ENCODE assay signal across 8 mouse cellular contexts in the genomic region with DNA sequence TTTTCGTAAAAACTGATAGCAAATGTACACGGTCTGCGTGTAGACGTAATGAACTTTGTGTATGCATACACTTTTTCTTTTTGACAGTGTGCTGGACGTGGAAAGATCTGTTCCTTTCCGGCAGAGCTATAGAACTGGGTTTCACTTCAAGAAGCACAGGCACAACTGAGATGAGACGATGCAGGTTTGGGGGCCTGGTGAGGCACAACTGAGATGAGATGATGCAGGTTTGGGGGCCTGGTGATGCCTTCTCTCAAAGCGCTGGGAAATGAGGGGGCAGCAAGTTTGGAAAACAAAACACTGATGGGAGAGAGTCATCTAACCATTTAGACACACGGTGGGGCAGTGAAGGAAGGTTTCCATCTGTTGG. TPM values are rescaled to one million over a fixed set of nuclear protein-coding genes. Genes with fewer than 3 reads are reported as not detected.
A peak's percentile ranks its signal among the peaks of the same experiment; 100 is the strongest.
DNase-seq lines count a peak whose midpoint lies in the region; ATAC-seq and TF ChIP-seq lines count a peak whose summit lies in the region.

No protein-coding gene starts in this region.

- no peak for DNase-seq in heart, postnatal 25 days (ENCODE audit: low spot score)
- DNase-seq in ES-E14 (ENCODE audit: low read depth, low spot score), result no peak
- DNase-seq in hindbrain, embryonic 10.5 days (ENCODE audit: low spot score), result no peak
- no peak for DNase-seq in left cerebral cortex, adult 8-10 months (ENCODE audit: low spot score in 2 of 2)
- DNase-seq in right cerebral cortex, postnatal 25 days, result no peak
- DNase-seq in kidney, postnatal 14 days, result no peak

- H3K4me3 ChIP-seq in heart, embryonic 12.5 days, result peak overlapping the region; percentile 90
- H3K4me3 ChIP-seq in ES-E14 (ENCODE audit: insufficient read depth in 1 of 2, low read depth in 1 of 2, low read length in 2 of 2, poor library complexity in 1 of 2, severe bottlenecking in 1 of 2), result peak overlapping the region; percentile 84 to 91
- peak overlapping the region; percentile 83 for H3K4me3 ChIP-seq in hindbrain, embryonic 10.5 days
- peak overlapping the region; percentile 94 for H3K4me3 ChIP-seq in megakaryocyte, embryonic 14.5 days (replicated peaks)

- no peaks in the 10 kb centered on the region for H3K27me3 ChIP-seq in heart, embryonic 12.5 days (replicated peaks)
- no peaks in the 10 kb centered on the region for H3K27me3 ChIP-seq in hindbrain, embryonic 10.5 days (ENCODE audit: insufficient read depth, poor library complexity, severe bottlenecking)
- H3K27me3 ChIP-seq in megakaryocyte, embryonic 14.5 days (replicated peaks), result no peaks in the 10 kb centered on the region

- no peaks in the 10 kb centered on the region for H3K36me3 ChIP-seq in heart, embryonic 12.5 days
- H3K36me3 ChIP-seq in ES-E14 (ENCODE audit: control insufficient read depth, insufficient read depth, low read length, poor library complexity, severe bottlenecking), result no peaks in the 10 kb centered on the region
- H3K36me3 ChIP-seq in hindbrain, embryonic 10.5 days, result no peaks in the 10 kb centered on the region
- H3K36me3 ChIP-seq in megakaryocyte, embryonic 14.5 days (replicated peaks; ENCODE audit: low read length), result no peaks in the 10 kb centered on the region

- peaks cover 14% of the 10 kb centered on the region for H3K4me1 ChIP-seq in heart, embryonic 12.5 days (replicated peaks)
- peaks cover 0 to 4% of the 10 kb centered on the region in 2 experiments; a peak in 1 of 4 replicates for H3K4me1 ChIP-seq in ES-E14 (ENCODE audit: control insufficient read depth in 2 of 2, insufficient read depth in 2 of 2, low read length in 2 of 2, poor library complexity in 1 of 2)
- peaks cover 32% of the 10 kb centered on the region for H3K4me1 ChIP-seq in hindbrain, embryonic 10.5 days (replicated peaks)
- peaks cover 37% of the 10 kb centered on the region for H3K4me1 ChIP-seq in megakaryocyte, embryonic 14.5 days

- intact Hi-C loops in heart, postnatal 25 days (cut with DNase I), result no loop called here

- H3K9me3 ChIP-seq in heart, embryonic 12.5 days (replicated peaks), result no peaks in the 10 kb centered on the region
- H3K9me3 ChIP-seq in ES-E14 (ENCODE audit: control insufficient read depth, insufficient read depth, low read depth, low read length), result no peaks in the 10 kb centered on the region
- H3K9me3 ChIP-seq in hindbrain, embryonic 10.5 days, result peaks cover 7% of the 10 kb centered on the region; the same call in 1 of the 2 replicates
- H3K9me3 ChIP-seq in megakaryocyte, embryonic 14.5 days, result peaks cover 10% of the 10 kb centered on the region

- peak overlapping the region; percentile 99 for H3K4me2 ChIP-seq in heart, embryonic 12.5 days

- no peak for ATAC-seq in heart, embryonic 12.5 days (ENCODE audit: insufficient number of reproducible peaks, low FRiP score)

- H3K27ac ChIP-seq in heart, embryonic 12.5 days (ENCODE audit: poor library complexity, severe bottlenecking), result no peak overlapping the region; the same call in 1 of the 2 replicates
- H3K27ac ChIP-seq in ES-E14 (ENCODE audit: insufficient read depth, low read depth, low read length, poor library complexity, severe bottlenecking), result no peak overlapping the region
- peak overlapping the region; percentile 96 for H3K27ac ChIP-seq in hindbrain, embryonic 10.5 days

- 60% methylated on average over 9 of the region's 9 CpGs for WGBS in heart, embryonic 12.5 days
- WGBS in hindbrain, embryonic 10.5 days, result 60% methylated on average over 9 of the region's 9 CpGs

- in situ Hi-C loops in ES-E14 (cut with MboI; ENCODE audit: low sequenced_read_pairs in 2 of 2, unreplicated experiment in 2 of 2), result no loop called here

- H3K9ac ChIP-seq in heart, embryonic 12.5 days, result peak overlapping the region; percentile 92
- peak overlapping the region; percentile 91; the same call in 1 of the 2 replicates for H3K9ac ChIP-seq in ES-E14 (ENCODE audit: insufficient read depth, low read depth, low read length, poor library complexity, severe bottlenecking)

TF ChIP-seq in ES-E14, 5 proteins besides CTCF, POLR2A, EP300 and RAD21:
- TF ChIP-seq ZC3H11A (IDR thresholded peaks at IDR 0.05; ENCODE audit: borderline replicate concordance, low read depth, low read length), result no peak

RNA-seq across cellular contexts. Expression of a gene that starts 0.3 kb away (rescaled TPM):
- polyA plus RNA-seq in heart, embryonic 12.5 days (2016; fragmentation: Nextera tagmentation; extraction: Ambion mirVana), result 69.7 and 71.7 TPM in 2 replicates
- total RNA-seq in heart, postnatal 25 days (2021), result 10 to 100 TPM; 57.5 to 59.3 TPM
- total RNA-seq in ES-E14 (2012; rRNA removed), result 47.6 and 49.8 TPM in 2 replicates
- polyA plus RNA-seq in hindbrain, embryonic 10.5 days (2016; fragmentation: Nextera tagmentation; extraction: Ambion mirVana), result 72.8 and 83.6 TPM in 2 replicates
- polyA plus RNA-seq in megakaryocyte, embryonic 14.5 days (2012; ENCODE audit: insufficient read depth, low replicate concordance), result 266 and 594 TPM in 2 replicates
- total RNA-seq in left cerebral cortex, adult 8-10 months (2022), result 100 to 1,000 TPM in 2 of 4 experiments, 10 to 100 TPM in 2; 88.2 to 109 (median 96.6) TPM
